Mouse (Mus musculus): ENCODE measurements around the gene Zfp771. TPM values are rescaled to one million over a fixed set of nuclear protein-coding genes. Genes with fewer than 3 reads are reported as not detected.
A peak's percentile ranks its signal among the peaks of the same experiment; 100 is the strongest.
"Not testable (repeated sequence)": the region's sequence is repeated elsewhere in the genome, so short reads cannot be mapped to it uniquely, and the experiment has no call there.

Gene Zfp771
- polyA plus RNA-seq, 1 experiment from 2014 or later = 53.2 TPM

GRCm38 (mm10) chr7:127234777-127235176 is 9.3 kb upstream of the Zfp771 start:
- Histone ChIP-seq H3K4me3 (ENCODE audit: low read depth, low read length) (peak overlapping the region; percentile 94; the same call in 1 of the 2 replicates), H3K4me2 (ENCODE audit: low read depth) (peak overlapping the region; percentile 82; the same call in 1 of the 2 replicates), H3K27ac (ENCODE audit: low read depth, low read length) (no peak overlapping the region), H3K9me3 (ENCODE audit: control insufficient read depth, low read length) (no peaks in the 10 kb centered on the region), H3K4me1 (ENCODE audit: control insufficient read depth, insufficient read depth, low read length) (peaks cover 21% of the 10 kb centered on the region), H3K9ac (ENCODE audit: low read length) (no peak overlapping the region), H3K27me3 (ENCODE audit: control insufficient read depth, insufficient read depth, low read length) (no peaks in the 10 kb centered on the region), H3K36me3 (ENCODE audit: control insufficient read depth, insufficient read depth, low read length) (peaks cover 29% of the 10 kb centered on the region)
- WGBS = 100% methylated on average over 2 of the region's 2 CpGs
- DNase-seq (ENCODE audit: low spot score) (no peak), ATAC-seq (ENCODE audit: insufficient read depth, low FRiP score, low TSS enrichment) (no peak)

DNA sequence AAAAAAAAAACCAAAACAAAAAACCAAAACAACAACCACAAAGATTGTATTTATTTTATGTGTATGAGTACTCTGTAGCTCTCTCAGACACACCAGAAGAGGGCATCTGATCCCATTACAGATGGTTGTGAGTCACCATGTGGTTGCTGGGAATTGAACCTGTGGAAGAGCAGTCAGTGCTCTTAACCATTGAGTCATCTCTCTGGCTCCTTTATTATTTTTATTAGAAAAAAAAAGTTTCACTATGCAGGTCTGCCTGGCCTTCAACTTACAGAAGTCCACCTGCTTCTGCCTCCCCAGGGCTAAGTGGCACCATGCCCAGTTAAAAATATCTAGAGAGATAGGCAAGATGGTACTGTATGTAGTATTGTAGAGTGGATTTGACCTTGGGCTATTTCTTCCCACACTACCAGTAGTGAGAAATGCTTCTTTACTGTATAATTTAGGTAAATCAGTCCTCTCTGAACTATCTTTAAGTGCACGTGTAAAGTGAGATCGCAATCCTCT is 660 bp upstream of the Zfp771 start:
- WGBS = 42% methylated on average over 2 of the region's 2 CpGs

DNA sequence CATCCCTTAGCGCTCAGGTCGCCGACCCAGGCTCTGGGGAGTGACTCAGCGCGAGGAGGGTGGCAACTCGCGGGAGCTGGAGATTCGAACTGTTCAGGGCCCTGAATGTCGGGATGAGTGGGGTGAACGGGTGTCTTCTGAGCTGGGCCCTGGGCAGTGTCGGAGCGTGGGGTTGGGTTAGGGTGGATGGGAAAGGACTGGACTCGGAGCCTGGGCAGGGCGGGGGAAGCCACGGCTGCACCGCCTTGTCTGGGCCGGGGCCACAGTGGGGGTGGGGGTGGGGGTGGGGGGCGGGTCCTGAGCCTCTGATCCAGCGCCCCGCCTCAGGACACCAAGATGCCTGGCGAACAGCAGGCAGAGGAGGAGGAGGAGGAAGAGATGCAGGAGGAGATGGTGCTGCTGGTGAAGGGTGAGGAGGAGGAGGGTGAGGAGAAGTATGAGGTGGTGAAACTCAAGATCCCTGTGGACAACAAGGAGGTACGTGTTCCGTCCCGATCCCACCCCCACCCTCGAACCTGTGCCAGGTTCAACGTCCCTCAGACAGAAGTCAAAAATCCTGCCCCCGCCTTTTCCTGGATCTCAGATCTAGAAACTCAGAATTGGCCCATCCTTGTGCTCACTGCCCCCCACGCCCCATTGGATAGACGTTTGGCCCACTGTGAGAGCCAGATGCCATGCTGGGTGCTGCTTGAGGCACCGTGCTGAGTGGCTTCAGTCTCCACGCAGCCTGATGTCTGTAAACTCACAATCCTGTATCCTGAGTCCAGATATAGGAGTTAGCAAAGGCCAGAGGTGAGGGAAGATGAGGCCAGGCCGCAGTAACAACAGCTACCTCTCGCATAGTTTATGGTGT is 810 bp downstream of the Zfp771 start:
- no peaks in the 10 kb centered on the region for H3K27me3 ChIP-seq (ENCODE audit: control insufficient read depth, insufficient read depth, low read length)
- H3K36me3 ChIP-seq (ENCODE audit: control insufficient read depth, insufficient read depth, low read length) = peaks cover 3% of the 10 kb centered on the region; the same call in 1 of the 2 replicates
- no peaks in the 10 kb centered on the region for H3K9me3 ChIP-seq (ENCODE audit: control insufficient read depth, low read length)
- H3K9ac ChIP-seq (ENCODE audit: low read length) = peak overlapping the region; percentile 85
- H3K27ac ChIP-seq (ENCODE audit: low read depth, low read length) = peak overlapping the region; percentile 77
- H3K4me3 ChIP-seq (ENCODE audit: low read depth, low read length) = peak overlapping the region; percentile 67
- peaks cover 14% of the 10 kb centered on the region for H3K4me1 ChIP-seq (ENCODE audit: control insufficient read depth, insufficient read depth, low read length)
- ATAC-seq (ENCODE audit: insufficient read depth, low FRiP score, low TSS enrichment) = peak; percentile 76
- 12% methylated on average over 26 of the region's 33 CpGs for WGBS
- no peak for DNase-seq (ENCODE audit: low spot score)
- H3K4me2 ChIP-seq (ENCODE audit: low read depth) = peak overlapping the region; percentile 72

More for the DNA sequence above, 660 bp upstream of the Zfp771 start:
- DNase-seq (ENCODE audit: low spot score) = no peak
- H3K4me2 ChIP-seq (ENCODE audit: low read depth) = peak overlapping the region; percentile 72
- H3K4me1 ChIP-seq (ENCODE audit: control insufficient read depth, insufficient read depth, low read length) = peaks cover 14% of the 10 kb centered on the region
- H3K27ac ChIP-seq (ENCODE audit: low read depth, low read length) = peak overlapping the region; percentile 77
- no peaks in the 10 kb centered on the region for H3K9me3 ChIP-seq (ENCODE audit: control insufficient read depth, low read length)
- no peak for ATAC-seq (ENCODE audit: insufficient read depth, low FRiP score, low TSS enrichment)
- no peaks in the 10 kb centered on the region for H3K27me3 ChIP-seq (ENCODE audit: control insufficient read depth, insufficient read depth, low read length)
- peaks cover 3% of the 10 kb centered on the region for H3K36me3 ChIP-seq (ENCODE audit: control insufficient read depth, insufficient read depth, low read length)
- H3K9ac ChIP-seq (ENCODE audit: low read length) = no peak overlapping the region
- H3K4me3 ChIP-seq (ENCODE audit: low read depth, low read length) = peak overlapping the region; percentile 67

- not testable (repeated sequence) for ATAC-seq (ENCODE audit: insufficient read depth, low FRiP score, low TSS enrichment); DNase-seq (ENCODE audit: low spot score); H3K27ac ChIP-seq (ENCODE audit: low read depth, low read length); H3K9me3 ChIP-seq (ENCODE audit: control insufficient read depth, low read length); H3K36me3 ChIP-seq (ENCODE audit: control insufficient read depth, insufficient read depth, low read length); H3K9ac ChIP-seq (ENCODE audit: low read length); H3K4me2 ChIP-seq (ENCODE audit: low read depth); H3K27me3 ChIP-seq (ENCODE audit: control insufficient read depth, insufficient read depth, low read length); H3K4me3 ChIP-seq (ENCODE audit: low read depth, low read length)
- peaks cover 13% of the 10 kb centered on the region for H3K4me1 ChIP-seq (ENCODE audit: control insufficient read depth, insufficient read depth, low read length)
- WGBS = 91% methylated on average over 8 of the region's 8 CpGs
These were observed 6.4 kb downstream of the Zfp771 start for GRCm38 (mm10) chr7:127250511-127250910.

- no peaks in the 10 kb centered on the region for H3K9me3 ChIP-seq (ENCODE audit: control insufficient read depth, low read length)
- no peak for ATAC-seq (ENCODE audit: insufficient read depth, low FRiP score, low TSS enrichment)
These were observed 8.3 kb downstream of the Zfp771 start for GRCm38 (mm10) chr7:127252414-127252813.

DNA sequence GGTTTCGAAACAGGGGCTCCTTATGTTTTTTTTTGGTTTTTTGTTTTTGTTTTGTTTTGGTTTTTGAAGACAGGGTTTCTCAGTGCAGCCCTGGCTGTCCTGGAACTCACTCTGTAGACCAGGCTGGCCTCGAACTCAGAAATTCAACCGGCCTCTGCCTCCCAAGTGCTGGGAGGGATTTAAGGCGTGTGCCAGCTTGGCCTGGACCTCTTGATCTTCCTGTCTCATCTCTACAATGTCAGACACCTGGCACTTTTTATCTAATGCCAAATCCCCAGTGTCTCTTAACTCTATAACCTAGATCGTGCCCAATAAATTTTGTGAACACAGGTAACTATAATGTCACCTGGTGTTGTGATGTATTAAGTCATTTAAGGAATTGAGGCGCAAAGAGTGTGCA is 9.3 kb downstream of the Zfp771 start:
- DNase-seq (ENCODE audit: low spot score) (no peak), ATAC-seq (ENCODE audit: insufficient read depth, low FRiP score, low TSS enrichment) (no peak)
- peaks cover 9% of the 10 kb centered on the region; the same call in 1 of the 2 replicates for H3K4me1 ChIP-seq (ENCODE audit: control insufficient read depth, insufficient read depth, low read length)
- 82% methylated on average over 6 of the region's 6 CpGs for WGBS
- peak overlapping the region; percentile 92 for H3K4me2 ChIP-seq (ENCODE audit: low read depth)
- H3K36me3 ChIP-seq (ENCODE audit: control insufficient read depth, insufficient read depth, low read length) = no peaks in the 10 kb centered on the region; the same call in 1 of the 2 replicates
- H3K27me3 ChIP-seq (ENCODE audit: control insufficient read depth, insufficient read depth, low read length) = no peaks in the 10 kb centered on the region
- H3K4me3 ChIP-seq (ENCODE audit: low read depth, low read length) = peak overlapping the region; percentile 55
- no peaks in the 10 kb centered on the region for H3K9me3 ChIP-seq (ENCODE audit: control insufficient read depth, low read length)
- H3K9ac ChIP-seq (ENCODE audit: low read length) = no peak overlapping the region; the same call in 1 of the 2 replicates
- H3K27ac ChIP-seq (ENCODE audit: low read depth, low read length) = no peak overlapping the region

More at GRCm38 (mm10) chr7:127252414-127252813, 8.3 kb downstream of the Zfp771 start:
- H3K4me1 ChIP-seq (ENCODE audit: control insufficient read depth, insufficient read depth, low read length) = peaks cover 9% of the 10 kb centered on the region; the same call in 1 of the 2 replicates
- no peak overlapping the region for H3K4me3 ChIP-seq (ENCODE audit: low read depth, low read length)
- WGBS = 94% methylated on average over 2 of the region's 2 CpGs
- peak; percentile 25 for DNase-seq (ENCODE audit: low spot score)
- H3K4me2 ChIP-seq (ENCODE audit: low read depth) = no peak overlapping the region
- H3K27ac ChIP-seq (ENCODE audit: low read depth, low read length) = no peak overlapping the region
- no peaks in the 10 kb centered on the region for H3K27me3 ChIP-seq (ENCODE audit: control insufficient read depth, insufficient read depth, low read length)
- H3K36me3 ChIP-seq (ENCODE audit: control insufficient read depth, insufficient read depth, low read length) = no peaks in the 10 kb centered on the region; the same call in 1 of the 2 replicates
- H3K9ac ChIP-seq (ENCODE audit: low read length) = no peak overlapping the region

GRCm38 (mm10) chr7:127253821-127254769 is 10.0 kb downstream of the Zfp771 start:
- peak overlapping the region; percentile 78 for H3K27ac ChIP-seq (ENCODE audit: low read depth, low read length)
- WGBS = 1% methylated on average over 118 of the region's 136 CpGs
- H3K9me3 ChIP-seq (ENCODE audit: control insufficient read depth, low read length) = no peaks in the 10 kb centered on the region
- peak overlapping the region; percentile 55 for H3K4me3 ChIP-seq (ENCODE audit: low read depth, low read length)
- peak overlapping the region; percentile 72 for H3K9ac ChIP-seq (ENCODE audit: low read length)
- H3K27me3 ChIP-seq (ENCODE audit: control insufficient read depth, insufficient read depth, low read length) = no peaks in the 10 kb centered on the region
- ATAC-seq (ENCODE audit: insufficient read depth, low FRiP score, low TSS enrichment) (peak; percentile 91), DNase-seq (ENCODE audit: low spot score) (peak; percentile 99)
- H3K36me3 ChIP-seq (ENCODE audit: control insufficient read depth, insufficient read depth, low read length) = no peaks in the 10 kb centered on the region; the same call in 1 of the 2 replicates
- peaks cover 10% of the 10 kb centered on the region; the same call in 1 of the 2 replicates for H3K4me1 ChIP-seq (ENCODE audit: control insufficient read depth, insufficient read depth, low read length)
- peak overlapping the region; percentile 92 for H3K4me2 ChIP-seq (ENCODE audit: low read depth)

GRCm38 (mm10) chr7:127255008-127255407 is 10.9 kb downstream of the Zfp771 start:
- no peak for DNase-seq (ENCODE audit: low spot score)
- no peaks in the 10 kb centered on the region; the same call in 1 of the 2 replicates for H3K36me3 ChIP-seq (ENCODE audit: control insufficient read depth, insufficient read depth, low read length)
- peak overlapping the region; percentile 72 for H3K9ac ChIP-seq (ENCODE audit: low read length)
- H3K27me3 ChIP-seq (ENCODE audit: control insufficient read depth, insufficient read depth, low read length) = no peaks in the 10 kb centered on the region
- ATAC-seq (ENCODE audit: insufficient read depth, low FRiP score, low TSS enrichment) = no peak
- H3K4me1 ChIP-seq (ENCODE audit: control insufficient read depth, insufficient read depth, low read length) = peaks cover 11% of the 10 kb centered on the region; the same call in 1 of the 2 replicates
- no peak overlapping the region for H3K27ac ChIP-seq (ENCODE audit: low read depth, low read length)
- peak overlapping the region; percentile 55 for H3K4me3 ChIP-seq (ENCODE audit: low read depth, low read length)
- no peaks in the 10 kb centered on the region for H3K9me3 ChIP-seq (ENCODE audit: control insufficient read depth, low read length)
- 21% methylated on average over 4 of the region's 4 CpGs for WGBS
- H3K4me2 ChIP-seq (ENCODE audit: low read depth) = peak overlapping the region; percentile 92

All from neural tube, embryonic 11.5 days (tissue).